In genomic region chr4:107387038-107387437, GRCm38 (mm10) we compare ENCODE assay signal across 13 mouse cellular contexts. TPM values are rescaled to one million over a fixed set of nuclear protein-coding genes. Genes with fewer than 3 reads are reported as not detected.
DNase-seq lines count a peak whose midpoint lies in the region; ATAC-seq lines count a peak whose summit lies in the region.
"Had no signal": no experiment of that assay in that cellular context is flagged by ENCODE, and none has a peak within 500 bp of the region (broad histone marks: within the 10 kb centered on the region; RNA-seq: fewer than 3 reads in every experiment).

No protein-coding gene starts in this region.

- peaks cover under 1% of the 10 kb centered on the region for H3K36me3 ChIP-seq in intestine, embryonic 16.5 days (ENCODE audit: control insufficient read depth, insufficient read depth, low read length)

- H3K4me3 ChIP-seq in intestine, embryonic 16.5 days (ENCODE audit: low read length) = no peak overlapping the region
- H3K4me3 ChIP-seq: liver, embryonic 15.5 days had no signal

- H3K4me1 ChIP-seq in intestine, embryonic 16.5 days (ENCODE audit: control insufficient read depth, insufficient read depth, low read length) = no peaks in the 10 kb centered on the region
- H3K4me1 ChIP-seq: liver, embryonic 15.5 days had no signal

- H3K27me3 ChIP-seq in intestine, embryonic 16.5 days (replicated peaks; ENCODE audit: control insufficient read depth, insufficient read depth, low read length) = no peaks in the 10 kb centered on the region
- H3K27me3 ChIP-seq: liver, embryonic 15.5 days had no signal

- no peak overlapping the region for H3K27ac ChIP-seq in intestine, embryonic 16.5 days (ENCODE audit: low read length)
- H3K27ac ChIP-seq: kidney, postnatal 0 days; liver, embryonic 15.5 days had no signal

- DNase-seq in cerebellum, adult 18-20 months = peak; percentile 33 to 35
- DNase-seq in cerebellum, adult 11 months = no peak
- DNase-seq in kidney, adult 8-10 months = peak; percentile 42 to 53
- DNase-seq in kidney, postnatal 10 days = no peak
- peak; percentile 85 for DNase-seq in adipocyte (ENCODE audit: low spot score)
- peak; percentile 66 for DNase-seq in fat pad, adult 2 months (ENCODE audit: extremely low read depth, low read depth, low spot score)
- DNase-seq: B cell, adult 2 months; right cerebral cortex, adult 18-20 months had no signal

- no peaks in the 10 kb centered on the region for H3K9me3 ChIP-seq in intestine, embryonic 16.5 days (ENCODE audit: control insufficient read depth, low read length)
- H3K9me3 ChIP-seq: liver, embryonic 15.5 days had no signal

- H3K9ac ChIP-seq in intestine, embryonic 16.5 days (ENCODE audit: low read depth, low read length) = no peak overlapping the region
- H3K9ac ChIP-seq: liver, embryonic 15.5 days had no signal

- ATAC-seq in megakaryocyte-erythroid progenitor cell, adult 5-6 weeks (replicated peaks; ENCODE audit: low FRiP score, low TSS enrichment, poor library complexity, severe bottlenecking) = no peak
- no peak for ATAC-seq in intestine, embryonic 16.5 days

- H3K4me2 ChIP-seq in intestine, embryonic 16.5 days (ENCODE audit: low read depth, low read length) = no peak overlapping the region
- H3K4me2 ChIP-seq: liver, embryonic 15.5 days had no signal

- WGBS in intestine, embryonic 16.5 days = 92% methylated on average over 4 of the region's 4 CpGs

RNA-seq across cellular contexts. Expression of gene Ndc1, which starts 19.5 kb away (rescaled TPM):
- 51.5 and 55.8 TPM in 2 replicates for total RNA-seq in megakaryocyte-erythroid progenitor cell, adult 5-6 weeks (2014; fragmentation: Nextera tagmentation)
- total RNA-seq in megakaryocyte-erythroid progenitor cell, adult 5-6 weeks (2017) = 66.9 and 89.3 TPM in 2 replicates
- 24.8 and 26.4 TPM in 2 replicates for polyA plus RNA-seq in intestine, embryonic 16.5 days (2015; fragmentation: Nextera tagmentation; extraction: Ambion mirVana)

RNA-seq across cellular contexts. Expression of gene Glis1, which starts 47.4 kb away (rescaled TPM):
- 1.4 TPM in 1 of 2 replicates, not detected in the other for total RNA-seq in megakaryocyte-erythroid progenitor cell, adult 5-6 weeks (2014; fragmentation: Nextera tagmentation)
- total RNA-seq in megakaryocyte-erythroid progenitor cell, adult 5-6 weeks (2017) = not detected in 2 replicates
- 0.31 and 0.32 TPM in 2 replicates for polyA plus RNA-seq in intestine, embryonic 16.5 days (2015; fragmentation: Nextera tagmentation; extraction: Ambion mirVana)
- total RNA-seq: monocyte, adult 5-6 weeks had no signal

Comparison
In these comparisons a context has a peak if more than half of its experiments do, and no peak if none do; other contexts are left out.
1. DNase-seq: peak in cerebellum, adult 18-20 months (2 of 2), kidney, adult 8-10 months (2 of 2), adipocyte (single experiment) and fat pad, adult 2 months (single experiment); none in cerebellum, adult 11 months (single experiment) and kidney, postnatal 10 days (single experiment).